Mouse (Mus musculus): ENCODE results near the gene Nmur1. TPM values are rescaled to one million over a fixed set of nuclear protein-coding genes. Genes with fewer than 3 reads are reported as not detected.
"Not testable (repeated sequence)": the region's sequence is repeated elsewhere in the genome, so short reads cannot be mapped to it uniquely, and the experiment has no call there.

Nmur1 gene
- total RNA-seq, 2 experiments from 2014 or later, result not detected

- DNase-seq (ENCODE audit: low spot score in 2 of 2), result no peak
- intact Hi-C loops (cut with DNase I), result no loop called here
These were observed 80.1 kb downstream of the Nmur1 start for GRCm38 (mm10) chr1:86345956-86346355.

DNA sequence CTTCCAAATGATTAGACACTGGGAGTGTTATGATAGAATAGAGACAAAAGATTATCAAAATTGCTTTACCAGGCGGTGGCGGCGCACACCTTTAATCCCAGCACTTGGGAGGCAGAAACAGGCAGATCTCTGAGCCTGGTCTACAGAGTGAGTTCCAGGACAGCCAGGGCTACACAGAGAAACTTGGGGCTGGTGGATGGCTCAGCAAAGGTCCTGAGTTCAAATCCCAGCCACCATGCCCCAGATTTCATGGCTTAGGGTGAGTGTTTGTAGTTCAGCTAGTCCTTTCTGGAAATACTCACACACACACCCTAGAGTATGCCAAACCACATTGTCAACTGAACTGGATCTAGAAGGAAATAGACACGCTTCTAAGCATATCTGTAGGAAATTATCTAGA, 81.0 kb downstream of the Nmur1 start:
- no peak for DNase-seq (ENCODE audit: low spot score in 2 of 2)
- intact Hi-C loops (cut with DNase I), result no loop called here

DNA sequence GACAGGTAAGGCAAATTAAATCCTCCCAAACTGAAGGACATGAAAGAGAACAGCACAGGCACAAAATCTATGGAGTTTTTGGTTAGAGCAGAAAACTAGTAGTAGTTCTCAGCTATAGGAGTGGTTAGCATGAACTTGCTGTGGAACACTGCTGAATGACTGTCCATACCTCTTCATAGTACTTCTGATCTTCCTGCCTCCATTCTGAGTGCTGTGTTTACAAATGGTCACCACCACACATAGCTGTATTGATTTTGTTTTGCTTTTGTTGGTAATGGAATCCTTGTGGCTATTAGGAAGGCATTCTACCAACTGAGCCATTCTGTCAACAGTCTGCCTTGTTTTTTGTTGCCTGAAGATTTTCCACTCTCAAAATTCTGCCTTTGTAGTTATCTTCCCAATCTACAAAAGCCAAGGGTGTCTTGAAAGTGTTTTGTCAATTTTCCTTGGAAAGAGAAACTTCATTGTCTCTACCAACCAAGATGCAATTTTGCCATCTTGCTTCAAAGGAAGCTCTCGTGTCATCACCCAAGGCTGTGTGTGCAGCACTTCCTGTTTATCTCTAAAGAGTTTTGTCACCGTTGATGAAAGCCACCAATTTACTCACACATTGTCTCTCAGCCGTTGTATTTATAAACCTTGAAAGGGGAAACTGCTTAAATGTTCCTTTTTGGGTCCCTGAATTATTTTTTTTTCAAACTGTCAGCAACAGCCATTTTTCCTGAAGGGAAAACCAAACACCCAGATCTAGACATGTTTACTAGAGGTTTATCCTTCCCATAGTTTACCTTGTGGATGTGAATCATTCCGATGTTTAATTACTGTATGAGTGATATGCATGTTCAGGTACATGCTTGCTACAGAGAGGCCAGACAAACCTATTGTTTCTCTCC, 81.8 kb downstream of the Nmur1 start:
- intact Hi-C loops (cut with DNase I), result no loop called here
- no peak for DNase-seq (ENCODE audit: low spot score in 2 of 2)

- no peak for DNase-seq (ENCODE audit: low spot score in 2 of 2)
- intact Hi-C loops (cut with DNase I), result no loop called here
These were observed 82.9 kb downstream of the Nmur1 start for GRCm38 (mm10) chr1:86343087-86343645.

DNA sequence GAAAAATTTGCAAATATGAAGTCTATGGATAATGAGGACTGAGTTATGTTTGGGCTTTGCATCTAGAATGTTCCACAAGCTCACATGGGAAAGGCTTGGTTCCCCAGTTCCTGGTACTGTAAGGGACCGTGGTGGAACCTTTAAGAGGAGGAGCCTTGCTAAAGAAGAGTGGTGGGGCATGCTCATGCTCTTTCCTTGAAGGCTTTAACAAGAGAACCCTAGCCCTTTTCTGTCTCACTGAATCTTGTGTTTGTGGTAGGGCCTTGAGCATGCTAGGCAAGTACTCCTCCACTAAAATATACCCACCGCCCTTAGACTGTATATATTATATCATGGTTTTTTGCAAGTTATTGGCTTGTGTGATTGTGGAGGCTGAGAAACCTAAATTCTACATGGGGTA, 83.7 kb downstream of the Nmur1 start:
- no peak for DNase-seq (ENCODE audit: low spot score in 2 of 2)
- intact Hi-C loops (cut with DNase I), result no loop called here

DNA sequence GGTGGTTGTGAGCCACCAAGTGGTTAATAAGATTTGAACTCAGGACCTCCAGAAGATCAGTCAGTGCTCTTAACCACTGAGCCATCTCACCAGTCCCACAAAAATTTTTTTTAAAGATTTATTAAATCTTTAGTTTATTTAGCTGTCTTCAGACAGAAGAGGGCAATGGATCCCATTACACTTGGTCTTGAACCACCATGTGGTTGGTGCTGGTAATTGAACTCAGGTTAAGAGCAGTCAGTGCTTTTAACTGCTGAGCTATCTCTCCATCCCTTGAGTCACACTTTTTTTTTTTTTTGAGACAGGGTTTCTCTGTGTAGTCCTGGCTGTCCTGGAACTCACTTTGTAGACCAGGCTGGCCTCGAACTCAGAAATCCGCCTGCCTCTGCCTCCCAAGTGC, 84.9 kb downstream of the Nmur1 start:
- intact Hi-C loops (cut with DNase I); DNase-seq (ENCODE audit: low spot score in 2 of 2): not testable (repeated sequence)

- peak; percentile 86 to 92 for DNase-seq (ENCODE audit: low spot score in 2 of 2)
- intact Hi-C loops (cut with DNase I), result loop anchor here (1.0 to 2.0 kb wide), 2 partner anchors 125 to 160 kb away; no protein-coding TSS in a partner anchor
These were observed 86.7 kb downstream of the Nmur1 start for GRCm38 (mm10) chr1:86339156-86339812.

- no peak for DNase-seq (ENCODE audit: low spot score in 2 of 2)
- intact Hi-C loops (cut with DNase I), result no loop called here
These were observed 89.7 kb downstream of the Nmur1 start for GRCm38 (mm10) chr1:86336330-86336729.

Small RNA genes within 50 kb of the gene (microRNA-seq; reads per million reads assigned to microRNA genes)
- 85.4 to 129 reads per million in 2 experiments for gene mmu-mir-3535

Other genes starting within 250 kb of the Nmur1 start
- gene B3gnt7, start 123.4 kb downstream of the Nmur1 start, total RNA-seq (2021), result 1 to 10 TPM; 1.2 to 1.4 TPM
- gene Ncl, start 66.8 kb downstream of the Nmur1 start, total RNA-seq (2021), result 100 to 1,000 TPM; 135 to 136 TPM
- gene Tex44, start 101 bp upstream of the Nmur1 start, total RNA-seq (2021), result not detected
- 100 to 1,000 TPM; 359 to 366 TPM for gene Ptma, start 100.5 kb upstream of the Nmur1 start, total RNA-seq (2021)
- 10 to 100 TPM; 49.4 to 58.1 TPM for gene Pde6d, start 156.4 kb upstream of the Nmur1 start, total RNA-seq (2021)
- gene Cops7b, start 156.7 kb upstream of the Nmur1 start, total RNA-seq (2021), result 10 to 100 TPM; 27.5 to 29.6 TPM
- gene Nppc, start 244.3 kb upstream of the Nmur1 start, total RNA-seq (2021), result 10 to 100 TPM; 11.2 to 14.1 TPM